Mouse (Mus musculus) embryonic facial prominence, embryonic 10.5 days (tissue): ENCODE data around the gene Scgb2b19. TPM values are rescaled to one million over a fixed set of nuclear protein-coding genes. Genes with fewer than 3 reads are reported as not detected.
"Not testable (repeated sequence)": the region's sequence is repeated elsewhere in the genome, so short reads cannot be mapped to it uniquely, and the experiment has no call there.

ENCODE experiments used
- DNase-seq: peaks from one replicate; pipeline ENCODE4 v3.0.0-alpha.2; 2017; ENCODE audit warnings: low spot score
- H3K27ac ChIP-seq: fragments of 300-500 bp; sonication (generic); replicated peaks from 2 replicates; pipeline ENCODE4 v1.5.1; 2016; ENCODE audit warnings: mild to moderate bottlenecking
- H3K27me3 ChIP-seq: fragments of 300-500 bp; sonication (generic); replicated peaks from 2 replicates; pipeline ENCODE4 v1.6.1; 2016; ENCODE audit warnings: low read depth, mild to moderate bottlenecking; ENCODE audit not compliant: poor library complexity, severe bottlenecking
- H3K36me3 ChIP-seq: fragments of 300-500 bp; sonication (generic); replicated peaks from 2 replicates; pipeline ENCODE4 v1.6.1; 2016; ENCODE audit warnings: mild to moderate bottlenecking, moderate library complexity
- H3K4me1 ChIP-seq: fragments of 300-500 bp; sonication (generic); 2 replicates; pipeline ENCODE4 v1.6.1; 2016
- H3K4me3 ChIP-seq: fragments of 300-500 bp; sonication (generic); 2 replicates; pipeline ENCODE4 v1.5.1; 2016; ENCODE audit warnings: mild to moderate bottlenecking, moderate library complexity
- H3K9me3 ChIP-seq: fragments of 300-500 bp; sonication (generic); 2 replicates; pipeline ENCODE4 v1.6.1; 2016; ENCODE audit warnings: mild to moderate bottlenecking
- WGBS: fragments of 180-500 bp; shearing (Covaris S2); methylation state at CpG from one replicate; pipeline ENCODE4 v1.1.7; 2016; 5-methylcytosine and 5-hydroxymethylcytosine counted together
- polyA plus RNA-seq: library from polyadenylated mRNA; unstranded; fragments of >200 nt; fragmentation: Nextera tagmentation; extraction: Ambion mirVana; gene quantifications from 2 replicates; pipeline ENCODE4 v1.2.1, GENCODE M21; 2016

Scgb2b19 gene
- not detected in 2 replicates for polyA plus RNA-seq

DNA sequence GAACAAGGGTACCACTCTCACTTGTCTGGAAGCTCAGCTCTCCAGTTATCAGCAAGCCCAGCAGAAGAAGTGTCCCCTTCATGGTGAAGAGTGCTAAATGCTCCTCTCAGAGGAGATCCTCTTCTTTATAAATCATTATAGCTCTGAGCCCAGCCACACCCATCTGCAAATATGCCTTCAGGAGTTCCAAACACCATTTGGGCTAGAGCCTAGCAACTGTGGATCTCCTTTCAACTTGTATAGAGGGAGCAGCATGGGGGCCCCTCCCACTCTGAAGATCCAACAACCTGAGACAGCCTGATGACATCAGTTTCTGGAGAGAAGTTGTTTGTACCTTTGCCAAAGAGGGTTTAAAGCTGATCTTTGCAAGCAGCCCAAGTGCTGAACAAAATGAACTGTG, at the start of gene Scgb2b19:
Gene Scgb2b19 (minus strand): TSS at position 101 of the 400 bp plus-strand sequence.
- not testable (repeated sequence) for DNase-seq, H3K27ac ChIP-seq, H3K27me3 ChIP-seq, H3K4me3 ChIP-seq, H3K36me3 ChIP-seq, H3K4me1 ChIP-seq
- peaks cover 15% of the 10 kb centered on the region; the same call in 1 of the 2 replicates for H3K9me3 ChIP-seq

DNA sequence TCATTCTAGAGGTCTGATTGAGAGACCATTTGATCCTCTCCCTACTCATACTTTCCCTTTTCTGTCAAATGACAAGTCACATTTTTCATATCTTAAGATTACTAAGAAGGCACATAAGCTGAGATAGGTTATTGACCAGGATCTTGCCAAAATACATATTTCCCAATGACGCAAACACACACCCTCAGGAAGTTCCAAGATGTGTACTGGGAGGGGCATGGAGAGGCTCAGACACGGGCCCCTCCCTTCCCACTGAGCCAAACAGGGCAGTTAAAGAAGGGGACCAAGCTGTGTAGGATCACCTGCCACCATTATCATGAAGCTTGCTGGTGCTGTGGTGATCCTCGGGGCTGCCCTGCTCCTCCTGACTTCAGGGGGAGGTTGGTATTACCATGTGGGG, 6.9 kb upstream of the Scgb2b19 start, which contains the start of gene Scgb1b19:
Gene Scgb1b19 (plus strand): TSS at position 301 of the 400 bp plus-strand sequence.
- 71% methylated on average over 2 of the region's 3 CpGs for WGBS
- not testable (repeated sequence) for DNase-seq, H3K4me1 ChIP-seq, H3K4me3 ChIP-seq, H3K27me3 ChIP-seq, H3K36me3 ChIP-seq, H3K27ac ChIP-seq
- H3K9me3 ChIP-seq = peaks cover 19% of the 10 kb centered on the region; the same call in 1 of the 2 replicates

Other genes with a start within 250 kb of the Scgb2b19 start
- gene Scgb2b17, start 223.8 kb downstream of the Scgb2b19 start, polyA plus RNA-seq = not detected in 2 replicates
- not detected in 2 replicates for gene Scgb1b17, start 216.9 kb downstream of the Scgb2b19 start, polyA plus RNA-seq
- not detected in 2 replicates for gene Scgb2b18, start 106.5 kb downstream of the Scgb2b19 start, polyA plus RNA-seq
- not detected in 2 replicates for gene Scgb1b18, start 94.8 kb downstream of the Scgb2b19 start, polyA plus RNA-seq
- gene Scgb1b19, start 7.0 kb upstream of the Scgb2b19 start, polyA plus RNA-seq = not detected in 2 replicates
- not detected in 2 replicates for gene Scgb2b20, start 86.0 kb upstream of the Scgb2b19 start, polyA plus RNA-seq
- not detected in 2 replicates for gene Scgb1b20, start 92.9 kb upstream of the Scgb2b19 start, polyA plus RNA-seq
- gene Scgb2b21, start 240.1 kb upstream of the Scgb2b19 start, polyA plus RNA-seq = not detected in 2 replicates